8 mouse cellular contexts compared by ENCODE assay signal in the genomic region with DNA sequence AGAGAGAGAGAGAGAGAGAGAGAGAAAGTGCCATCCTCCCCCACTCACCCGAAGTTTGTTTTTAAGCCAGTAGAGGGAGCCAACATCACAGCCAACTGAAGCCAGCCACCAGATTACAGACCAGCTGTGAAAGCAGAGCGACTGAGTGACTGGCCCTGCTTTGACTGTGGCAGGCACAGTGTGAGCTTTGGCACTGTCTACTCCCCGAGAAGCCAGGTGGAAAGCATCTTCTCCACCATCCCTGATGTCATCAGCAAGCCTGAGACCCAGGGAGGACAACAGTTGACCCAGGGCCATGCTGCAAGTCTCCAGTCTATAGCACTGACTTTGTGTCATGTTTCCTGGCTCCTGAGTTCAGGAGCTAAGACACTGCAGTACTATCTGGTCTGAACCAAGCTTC. TPM values are rescaled to one million over a fixed set of nuclear protein-coding genes. Genes with fewer than 3 reads are reported as not detected.
DNase-seq lines count a peak whose midpoint lies in the region; ATAC-seq and TF ChIP-seq lines count a peak whose summit lies in the region.

No protein-coding gene starts in this region.

- H3K36me3 ChIP-seq in embryonic facial prominence, embryonic 14.5 days (ENCODE audit: control insufficient read depth, insufficient read depth, low read length), result peaks cover 17% of the 10 kb centered on the region; the same call in 1 of the 2 replicates
- H3K36me3 ChIP-seq in heart, embryonic 11.5 days (ENCODE audit: control insufficient read depth, insufficient read depth, low read length), result no peaks in the 10 kb centered on the region; the same call in 1 of the 2 replicates
- peaks cover 15% of the 10 kb centered on the region; the same call in 1 of the 2 replicates for H3K36me3 ChIP-seq in kidney, embryonic 15.5 days
- peaks cover 8% of the 10 kb centered on the region; the same call in 1 of the 2 replicates for H3K36me3 ChIP-seq in limb, embryonic 14.5 days (ENCODE audit: control insufficient read depth, insufficient read depth, low read length)
- no peaks in the 10 kb centered on the region for H3K36me3 ChIP-seq in midbrain, embryonic 16.5 days (ENCODE audit: control insufficient read depth, insufficient read depth, low read length)
- no peaks in the 10 kb centered on the region; the same call in 1 of the 2 replicates for H3K36me3 ChIP-seq in stomach, embryonic 16.5 days (ENCODE audit: control insufficient read depth, insufficient read depth, low read length)

- DNase-seq in A20 (ENCODE audit: low read depth, low spot score), result peak; percentile 66
- DNase-seq in adrenal gland, postnatal 25 days, result peak; percentile 53
- peak; percentile 87 for DNase-seq in embryonic facial prominence, embryonic 14.5 days (ENCODE audit: low spot score)
- peak; percentile 79 for DNase-seq in limb, embryonic 14.5 days (ENCODE audit: low spot score)

- H3K9me3 ChIP-seq in embryonic facial prominence, embryonic 14.5 days (ENCODE audit: control insufficient read depth, low read length), result no peaks in the 10 kb centered on the region
- no peaks in the 10 kb centered on the region for H3K9me3 ChIP-seq in heart, embryonic 11.5 days (replicated peaks; ENCODE audit: control insufficient read depth, low read length)
- no peaks in the 10 kb centered on the region for H3K9me3 ChIP-seq in kidney, embryonic 15.5 days (replicated peaks)
- H3K9me3 ChIP-seq in limb, embryonic 14.5 days (ENCODE audit: control insufficient read depth, low read length), result no peaks in the 10 kb centered on the region
- no peaks in the 10 kb centered on the region for H3K9me3 ChIP-seq in midbrain, embryonic 16.5 days (replicated peaks; ENCODE audit: control insufficient read depth, low read length, poor library complexity, severe bottlenecking)
- no peaks in the 10 kb centered on the region for H3K9me3 ChIP-seq in stomach, embryonic 16.5 days (replicated peaks; ENCODE audit: control insufficient read depth, low read length)

- WGBS in embryonic facial prominence, embryonic 14.5 days, result 0% methylated on average over 3 of the region's 3 CpGs
- 0% methylated on average over 3 of the region's 3 CpGs for WGBS in heart, embryonic 11.5 days (ENCODE audit: insufficient replicate concordance)
- 0% methylated on average over 3 of the region's 3 CpGs for WGBS in kidney, embryonic 15.5 days
- WGBS in limb, embryonic 14.5 days, result 0% methylated on average over 3 of the region's 3 CpGs
- 1% methylated on average over 3 of the region's 3 CpGs for whole genome bisulfite sequencing in midbrain, embryonic 16.5 days
- WGBS in stomach, embryonic 16.5 days, result 2% methylated on average over 3 of the region's 3 CpGs

- no peak overlapping the region for H3K4me3 ChIP-seq in embryonic facial prominence, embryonic 14.5 days (ENCODE audit: low read depth, low read length)
- no peak overlapping the region for H3K4me3 ChIP-seq in heart, embryonic 11.5 days (ENCODE audit: low read depth, low read length)
- H3K4me3 ChIP-seq in kidney, embryonic 15.5 days (replicated peaks), result no peak overlapping the region
- no peak overlapping the region for H3K4me3 ChIP-seq in limb, embryonic 14.5 days (replicated peaks; ENCODE audit: low read length)
- no peak overlapping the region for H3K4me3 ChIP-seq in midbrain, embryonic 16.5 days (ENCODE audit: low read depth, low read length)
- no peak overlapping the region for H3K4me3 ChIP-seq in stomach, embryonic 16.5 days (replicated peaks; ENCODE audit: low read length)

- no peaks in the 10 kb centered on the region for H3K27me3 ChIP-seq in embryonic facial prominence, embryonic 14.5 days (replicated peaks; ENCODE audit: control insufficient read depth, insufficient read depth, low read length)
- H3K27me3 ChIP-seq in heart, embryonic 11.5 days (ENCODE audit: control insufficient read depth, insufficient read depth, low read length), result no peaks in the 10 kb centered on the region
- no peaks in the 10 kb centered on the region for H3K27me3 ChIP-seq in kidney, embryonic 15.5 days
- no peaks in the 10 kb centered on the region for H3K27me3 ChIP-seq in limb, embryonic 14.5 days (ENCODE audit: control insufficient read depth, insufficient read depth, low read length)
- no peaks in the 10 kb centered on the region; the same call in 1 of the 2 replicates for H3K27me3 ChIP-seq in midbrain, embryonic 16.5 days (ENCODE audit: control insufficient read depth, insufficient read depth, low read depth, low read length)
- no peaks in the 10 kb centered on the region for H3K27me3 ChIP-seq in stomach, embryonic 16.5 days (ENCODE audit: control insufficient read depth, insufficient read depth, low read length)

- H3K4me1 ChIP-seq in embryonic facial prominence, embryonic 14.5 days (ENCODE audit: control insufficient read depth, insufficient read depth, low read length), result peaks cover 28% of the 10 kb centered on the region
- no peaks in the 10 kb centered on the region for H3K4me1 ChIP-seq in heart, embryonic 11.5 days (ENCODE audit: control insufficient read depth, insufficient read depth, low read length)
- H3K4me1 ChIP-seq in kidney, embryonic 15.5 days, result peaks cover 27% of the 10 kb centered on the region
- peaks cover 19% of the 10 kb centered on the region for H3K4me1 ChIP-seq in limb, embryonic 14.5 days (ENCODE audit: control insufficient read depth, insufficient read depth, low read length)
- H3K4me1 ChIP-seq in midbrain, embryonic 16.5 days (ENCODE audit: control insufficient read depth, insufficient read depth, low read length), result no peaks in the 10 kb centered on the region; the same call in 1 of the 2 replicates
- peaks cover 6% of the 10 kb centered on the region for H3K4me1 ChIP-seq in stomach, embryonic 16.5 days (ENCODE audit: control insufficient read depth, insufficient read depth, low read length)

- H3K4me2 ChIP-seq in embryonic facial prominence, embryonic 14.5 days (ENCODE audit: low read depth, low read length), result no peak overlapping the region
- H3K4me2 ChIP-seq in heart, embryonic 11.5 days, result no peak overlapping the region
- no peak overlapping the region for H3K4me2 ChIP-seq in kidney, embryonic 15.5 days
- no peak overlapping the region for H3K4me2 ChIP-seq in limb, embryonic 14.5 days (replicated peaks; ENCODE audit: low read depth, low read length, severe bottlenecking)
- H3K4me2 ChIP-seq in midbrain, embryonic 16.5 days (ENCODE audit: low read length), result no peak overlapping the region
- no peak overlapping the region for H3K4me2 ChIP-seq in stomach, embryonic 16.5 days (ENCODE audit: low read depth, low read length)

- H3K9ac ChIP-seq in embryonic facial prominence, embryonic 14.5 days (ENCODE audit: low read depth, low read length), result no peak overlapping the region
- no peak overlapping the region for H3K9ac ChIP-seq in heart, embryonic 11.5 days (ENCODE audit: low read depth, low read length)
- no peak overlapping the region for H3K9ac ChIP-seq in kidney, embryonic 15.5 days
- H3K9ac ChIP-seq in limb, embryonic 14.5 days (ENCODE audit: low read depth, low read length, severe bottlenecking), result no peak overlapping the region
- H3K9ac ChIP-seq in midbrain, embryonic 16.5 days (ENCODE audit: low read depth, low read length), result no peak overlapping the region
- H3K9ac ChIP-seq in stomach, embryonic 16.5 days (ENCODE audit: low read length), result no peak overlapping the region

- TF ChIP-seq POLR2A in limb, embryonic 14.5 days (IDR thresholded peaks at IDR 0.05; ENCODE audit: borderline replicate concordance, extremely low read depth, insufficient read depth, insufficient read length), result no peak

- no peak overlapping the region; the same call in 1 of the 2 replicates for H3K27ac ChIP-seq in embryonic facial prominence, embryonic 14.5 days (replicated peaks; ENCODE audit: low read depth, low read length)
- no peak overlapping the region for H3K27ac ChIP-seq in heart, embryonic 11.5 days (ENCODE audit: low read depth, low read length)
- peak overlapping the region; percentile 28 for H3K27ac ChIP-seq in kidney, embryonic 15.5 days
- 0 out of 2 replicates have a peak overlapping the region, but pooled peaks have one; percentile 7 for H3K27ac ChIP-seq in limb, embryonic 14.5 days (replicated peaks; ENCODE audit: low read depth, low read length)
- no peak overlapping the region for H3K27ac ChIP-seq in midbrain, embryonic 16.5 days (ENCODE audit: low read length)
- no peak overlapping the region for H3K27ac ChIP-seq in stomach, embryonic 16.5 days (ENCODE audit: low read length)

- peak; percentile 66 for ATAC-seq in embryonic facial prominence, embryonic 14.5 days (ENCODE audit: low read depth)
- peak; percentile 69; the same call in 1 of the 2 replicates for ATAC-seq in heart, embryonic 11.5 days (replicated peaks; ENCODE audit: insufficient number of reproducible peaks, low FRiP score, low TSS enrichment)
- ATAC-seq in kidney, embryonic 15.5 days (replicated peaks; ENCODE audit: low FRiP score), result peak; percentile 86
- ATAC-seq in limb, embryonic 14.5 days (ENCODE audit: low FRiP score, low read depth), result peak; percentile 62
- ATAC-seq in midbrain, embryonic 16.5 days, result peak; percentile 91
- peak; percentile 74 for ATAC-seq in stomach, embryonic 16.5 days (ENCODE audit: insufficient read depth, low FRiP score)

RNA-seq across cellular contexts. Expression of a gene that starts 20.2 kb away (rescaled TPM):
- 0.36 TPM in 1 of 2 replicates, not detected in the other for total RNA-seq in adrenal gland, postnatal 25 days (2021)
- polyA plus RNA-seq in embryonic facial prominence, embryonic 14.5 days (2014; fragmentation: Nextera tagmentation; extraction: Ambion mirVana), result 1.2 and 1.7 TPM in 2 replicates
- 0.09 TPM in 1 of 2 replicates, not detected in the other for polyA plus RNA-seq in heart, embryonic 11.5 days (2014; fragmentation: Nextera tagmentation; extraction: Ambion mirVana)
- polyA plus RNA-seq in kidney, embryonic 15.5 days (2015; fragmentation: Nextera tagmentation; extraction: Ambion mirVana), result 0.17 and 0.19 TPM in 2 replicates
- 1.0 and 1.7 TPM in 2 replicates for polyA plus RNA-seq in limb, embryonic 14.5 days (2012; rRNA removed)
- polyA plus RNA-seq in limb, embryonic 14.5 days (2014; fragmentation: Nextera tagmentation; extraction: Ambion mirVana), result 0.08 and 0.66 TPM in 2 replicates
- polyA plus RNA-seq in midbrain, embryonic 16.5 days (2015; fragmentation: Nextera tagmentation; extraction: Ambion mirVana), result not detected in 2 replicates
- 0.19 and 0.27 TPM in 2 replicates for polyA plus RNA-seq in stomach, embryonic 16.5 days (2015; fragmentation: Nextera tagmentation; extraction: Ambion mirVana)

RNA-seq across cellular contexts. Expression of a gene that starts 22.7 kb away (rescaled TPM):
- 80.3 and 83.9 TPM in 2 replicates for total RNA-seq in adrenal gland, postnatal 25 days (2021)
- polyA plus RNA-seq in embryonic facial prominence, embryonic 14.5 days (2014; fragmentation: Nextera tagmentation; extraction: Ambion mirVana), result 24.2 and 25.8 TPM in 2 replicates
- polyA plus RNA-seq in heart, embryonic 11.5 days (2014; fragmentation: Nextera tagmentation; extraction: Ambion mirVana), result 17.2 and 18.8 TPM in 2 replicates
- polyA plus RNA-seq in kidney, embryonic 15.5 days (2015; fragmentation: Nextera tagmentation; extraction: Ambion mirVana), result 32.5 and 48.2 TPM in 2 replicates
- 11.7 and 14.2 TPM in 2 replicates for polyA plus RNA-seq in limb, embryonic 14.5 days (2012; rRNA removed)
- 22.0 and 28.9 TPM in 2 replicates for polyA plus RNA-seq in limb, embryonic 14.5 days (2014; fragmentation: Nextera tagmentation; extraction: Ambion mirVana)
- polyA plus RNA-seq in midbrain, embryonic 16.5 days (2015; fragmentation: Nextera tagmentation; extraction: Ambion mirVana), result 12.9 and 31.7 TPM in 2 replicates
- 35.6 and 38.1 TPM in 2 replicates for polyA plus RNA-seq in stomach, embryonic 16.5 days (2015; fragmentation: Nextera tagmentation; extraction: Ambion mirVana)

RNA-seq across cellular contexts. Expression of a gene that starts 29.8 kb away (rescaled TPM):
- total RNA-seq in adrenal gland, postnatal 25 days (2021), result not detected in 2 replicates
- 0.70 TPM in 1 of 2 replicates, not detected in the other for polyA plus RNA-seq in embryonic facial prominence, embryonic 14.5 days (2014; fragmentation: Nextera tagmentation; extraction: Ambion mirVana)
- polyA plus RNA-seq in heart, embryonic 11.5 days (2014; fragmentation: Nextera tagmentation; extraction: Ambion mirVana), result not detected in 2 replicates
- not detected in 2 replicates for polyA plus RNA-seq in kidney, embryonic 15.5 days (2015; fragmentation: Nextera tagmentation; extraction: Ambion mirVana)
- polyA plus RNA-seq in limb, embryonic 14.5 days (2012; rRNA removed), result not detected in 2 replicates
- 0.01 TPM in 1 of 2 replicates, not detected in the other for polyA plus RNA-seq in limb, embryonic 14.5 days (2014; fragmentation: Nextera tagmentation; extraction: Ambion mirVana)
- polyA plus RNA-seq in midbrain, embryonic 16.5 days (2015; fragmentation: Nextera tagmentation; extraction: Ambion mirVana), result 0.11 and 0.15 TPM in 2 replicates
- not detected in 2 replicates for polyA plus RNA-seq in stomach, embryonic 16.5 days (2015; fragmentation: Nextera tagmentation; extraction: Ambion mirVana)

RNA-seq across cellular contexts. Expression of a gene that starts 48.8 kb away (rescaled TPM):
- total RNA-seq in adrenal gland, postnatal 25 days (2021), result 0.24 and 0.48 TPM in 2 replicates
- polyA plus RNA-seq in embryonic facial prominence, embryonic 14.5 days (2014; fragmentation: Nextera tagmentation; extraction: Ambion mirVana), result 0.07 TPM in 1 of 2 replicates, not detected in the other
- polyA plus RNA-seq in heart, embryonic 11.5 days (2014; fragmentation: Nextera tagmentation; extraction: Ambion mirVana), result 0.06 TPM in 1 of 2 replicates, not detected in the other
- 3.0 and 3.1 TPM in 2 replicates for polyA plus RNA-seq in kidney, embryonic 15.5 days (2015; fragmentation: Nextera tagmentation; extraction: Ambion mirVana)
- polyA plus RNA-seq in limb, embryonic 14.5 days (2012; rRNA removed), result 0.03 TPM in 1 of 2 replicates, not detected in the other
- polyA plus RNA-seq in limb, embryonic 14.5 days (2014; fragmentation: Nextera tagmentation; extraction: Ambion mirVana), result not detected in 2 replicates
- polyA plus RNA-seq in midbrain, embryonic 16.5 days (2015; fragmentation: Nextera tagmentation; extraction: Ambion mirVana), result not detected in 2 replicates
- 1.4 and 2.0 TPM in 2 replicates for polyA plus RNA-seq in stomach, embryonic 16.5 days (2015; fragmentation: Nextera tagmentation; extraction: Ambion mirVana)

Comparison
In these comparisons a context has a peak if more than half of its experiments do, and no peak if none do; other contexts are left out.
1. H3K27ac ChIP-seq: peak in kidney, embryonic 15.5 days (single experiment) and limb, embryonic 14.5 days (single experiment); none in embryonic facial prominence, embryonic 14.5 days (single experiment), heart, embryonic 11.5 days (single experiment), midbrain, embryonic 16.5 days (single experiment) and stomach, embryonic 16.5 days (single experiment).
2. Peak in every context shown above with its lines, with median percentiles within 50 percentile points of each other: DNase-seq and ATAC-seq.